Mouse (Mus musculus) layer of hippocampus, postnatal 14 days (tissue): ENCODE measurements at regions not wholly inside any gene's neighbourhood (a gene's known extent, or its start where the extent isn't known, plus 50 kb on each side); places are given as distances from the start of the nearest gene placed in this dataset.
A peak's percentile ranks its signal among the peaks of the same experiment; 100 is the strongest.

Source experiments
- DNase-seq, 2 experiments: peaks; one replicate each; pipeline ENCODE4 v3.0.0; 2021 to 2022; ENCODE audit warnings: low spot score in 2 of 2, mixed read lengths in 1 of 2

- no peak for DNase-seq
These were observed 312.6 kb downstream of the Qdpr start for GRCm38 (mm10) chr5:45137198-45137973.

- no peak for DNase-seq
These were observed 313.3 kb downstream of the Qdpr start for GRCm38 (mm10) chr5:45136696-45137095.

GRCm38 (mm10) chr5:45127971-45128370 is 322.1 kb downstream of the Qdpr start:
- no peak for DNase-seq

- DNase-seq = no peak
These were observed 322.3 kb upstream of the Ldb2 start for GRCm38 (mm10) chr5:45121751-45122280.

- DNase-seq = no peak
These were observed 320.3 kb upstream of the Ldb2 start for GRCm38 (mm10) chr5:45119757-45120156.

GRCm38 (mm10) chr5:45111246-45111645 is 311.8 kb upstream of the Ldb2 start:
- DNase-seq = no peak

- no peak for DNase-seq
These were observed 311.3 kb upstream of the Ldb2 start for GRCm38 (mm10) chr5:45110797-45111196.

- DNase-seq = no peak
These were observed 305.8 kb upstream of the Ldb2 start for GRCm38 (mm10) chr5:45105236-45105816.

- no peak for DNase-seq
These were observed 304.4 kb upstream of the Ldb2 start for GRCm38 (mm10) chr5:45103763-45104428.

- DNase-seq = peak in 1 of 2 experiments; percentile 28
These were observed 303.2 kb upstream of the Ldb2 start for GRCm38 (mm10) chr5:45102661-45103060.

- DNase-seq = no peak
These were observed 302.3 kb upstream of the Ldb2 start for GRCm38 (mm10) chr5:45101777-45102176.

GRCm38 (mm10) chr5:45099082-45099481 is 299.6 kb upstream of the Ldb2 start:
- no peak for DNase-seq

- no peak for DNase-seq
These were observed 298.5 kb upstream of the Ldb2 start for GRCm38 (mm10) chr5:45097941-45098340.

GRCm38 (mm10) chr5:45084741-45085140 is 285.3 kb upstream of the Ldb2 start:
- no peak for DNase-seq

GRCm38 (mm10) chr5:45082601-45083000 is 283.1 kb upstream of the Ldb2 start:
- no peak for DNase-seq

- DNase-seq = no peak
These were observed 276.9 kb upstream of the Ldb2 start for GRCm38 (mm10) chr5:45076347-45076890.

GRCm38 (mm10) chr5:45075195-45075594 is 275.7 kb upstream of the Ldb2 start:
- no peak for DNase-seq

- DNase-seq = no peak
These were observed 273.0 kb upstream of the Ldb2 start for GRCm38 (mm10) chr5:45072529-45072928.

GRCm38 (mm10) chr5:45065917-45066699 is 266.6 kb upstream of the Ldb2 start:
- no peak for DNase-seq

GRCm38 (mm10) chr5:45062567-45062966 is 263.1 kb upstream of the Ldb2 start:
- DNase-seq = peak; percentile 7 to 16
